Mouse (Mus musculus): ENCODE results near the gene Sema5b. TPM values are rescaled to one million over a fixed set of nuclear protein-coding genes. Genes with fewer than 3 reads are reported as not detected.

Sema5b gene
- polyA plus RNA-seq (2015; fragmentation: Nextera tagmentation; extraction: Ambion mirVana) = 0.90 and 0.99 TPM in 2 replicates

GRCm38 (mm10) chr16:35541117-35541641 is at the start of gene Sema5b:
TSS of gene Sema5b (plus strand) at chr16:35541145.
- Histone ChIP-seq H3K4me3 (ENCODE audit: low read depth, low read length) (peak within 1 kb of the TSS; percentile 53), H3K36me3 (ENCODE audit: control insufficient read depth, insufficient read depth) (no peaks in the 10 kb centered on the region), H3K4me1 (replicated peaks; ENCODE audit: control insufficient read depth, insufficient read depth, low read length) (0 out of 2 replicates have a peak, but pooled peaks cover 3% of the 10 kb centered on the region), H3K4me2 (replicated peaks; ENCODE audit: low read depth) (peak within 1 kb of the TSS; percentile 88), H3K9ac (ENCODE audit: low read depth, low read length) (0 out of 2 replicates have a peak within 1 kb of the TSS, but pooled peaks have one; percentile 7), H3K9me3 (ENCODE audit: control insufficient read depth) (no peaks in the 10 kb centered on the region), H3K27me3 (replicated peaks; ENCODE audit: control insufficient read depth, insufficient read depth, low read length) (peaks cover 64% of the 10 kb centered on the region), H3K27ac (ENCODE audit: low read depth, low read length) (no peak within 1 kb of the TSS)
- 0 out of 2 replicates have a peak, but pooled peaks have one; percentile 25 for ATAC-seq
- WGBS = under 1% methylated on average over 52 of the region's 54 CpGs
- peak; percentile 66; the same call in 1 of the 2 replicates for TF ChIP-seq CTCF (IDR thresholded peaks at IDR 0.05; ENCODE audit: low read depth)

DNA sequence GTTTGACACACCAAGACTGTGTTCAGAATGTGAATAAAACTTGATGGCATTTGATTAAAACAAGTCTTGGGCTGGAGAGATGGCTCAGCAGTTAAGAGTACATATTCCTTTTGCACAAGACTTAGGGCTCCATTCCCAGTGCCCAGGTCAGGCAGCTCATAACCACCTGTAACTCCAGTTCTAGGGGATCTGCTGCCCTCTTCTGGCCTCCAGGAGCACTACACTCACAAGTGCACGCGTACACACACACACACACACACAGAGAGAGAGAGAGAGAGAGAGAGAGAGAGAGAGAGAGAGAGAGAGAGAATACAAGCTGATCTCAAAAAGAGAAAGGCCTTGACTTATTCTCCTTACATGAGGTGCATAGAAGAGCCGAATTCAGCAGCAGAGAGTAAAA is 40.6 kb upstream of the Sema5b start:
- Histone ChIP-seq H3K27me3 (replicated peaks; ENCODE audit: control insufficient read depth, insufficient read depth, low read length) (no peaks in the 10 kb centered on the region), H3K4me3 (ENCODE audit: low read depth, low read length) (no peak overlapping the region), H3K27ac (ENCODE audit: low read depth, low read length) (no peak overlapping the region), H3K4me1 (replicated peaks; ENCODE audit: control insufficient read depth, insufficient read depth, low read length) (no peaks in the 10 kb centered on the region), H3K36me3 (ENCODE audit: control insufficient read depth, insufficient read depth) (no peaks in the 10 kb centered on the region), H3K9ac (ENCODE audit: low read depth, low read length) (no peak overlapping the region), H3K4me2 (replicated peaks; ENCODE audit: low read depth) (no peak overlapping the region), H3K9me3 (ENCODE audit: control insufficient read depth) (no peaks in the 10 kb centered on the region)
- no peak for TF ChIP-seq CTCF (IDR thresholded peaks at IDR 0.05; ENCODE audit: low read depth)
- ATAC-seq = no peak
- WGBS = 99% methylated on average over 3 of the region's 3 CpGs

GRCm38 (mm10) chr16:35501106-35501760 is 39.7 kb upstream of the Sema5b start:
- Histone ChIP-seq H3K27ac (ENCODE audit: low read depth, low read length) (no peak overlapping the region), H3K4me3 (ENCODE audit: low read depth, low read length) (no peak overlapping the region), H3K9ac (ENCODE audit: low read depth, low read length) (no peak overlapping the region), H3K4me1 (replicated peaks; ENCODE audit: control insufficient read depth, insufficient read depth, low read length) (no peaks in the 10 kb centered on the region), H3K9me3 (ENCODE audit: control insufficient read depth) (no peaks in the 10 kb centered on the region), H3K27me3 (replicated peaks; ENCODE audit: control insufficient read depth, insufficient read depth, low read length) (no peaks in the 10 kb centered on the region), H3K36me3 (ENCODE audit: control insufficient read depth, insufficient read depth) (no peaks in the 10 kb centered on the region), H3K4me2 (replicated peaks; ENCODE audit: low read depth) (no peak overlapping the region)
- WGBS = 73% methylated on average over 4 of the region's 4 CpGs
- no peak for TF ChIP-seq CTCF (IDR thresholded peaks at IDR 0.05; ENCODE audit: low read depth)
- no peak for ATAC-seq

- no peak overlapping the region for H3K4me3 ChIP-seq (ENCODE audit: low read depth, low read length)
- H3K4me1 ChIP-seq (replicated peaks; ENCODE audit: control insufficient read depth, insufficient read depth, low read length) = no peaks in the 10 kb centered on the region
- ATAC-seq = no peak
- 80% methylated on average over 11 of the region's 11 CpGs for WGBS
- no peaks in the 10 kb centered on the region for H3K27me3 ChIP-seq (replicated peaks; ENCODE audit: control insufficient read depth, insufficient read depth, low read length)
- H3K9me3 ChIP-seq (ENCODE audit: control insufficient read depth) = no peaks in the 10 kb centered on the region
- H3K36me3 ChIP-seq (ENCODE audit: control insufficient read depth, insufficient read depth) = no peaks in the 10 kb centered on the region
- H3K9ac ChIP-seq (ENCODE audit: low read depth, low read length) = no peak overlapping the region
- TF ChIP-seq CTCF (IDR thresholded peaks at IDR 0.05; ENCODE audit: low read depth) = no peak
- no peak overlapping the region for H3K27ac ChIP-seq (ENCODE audit: low read depth, low read length)
- H3K4me2 ChIP-seq (replicated peaks; ENCODE audit: low read depth) = no peak overlapping the region
These were observed 38.5 kb upstream of the Sema5b start for GRCm38 (mm10) chr16:35502456-35502855.

DNA sequence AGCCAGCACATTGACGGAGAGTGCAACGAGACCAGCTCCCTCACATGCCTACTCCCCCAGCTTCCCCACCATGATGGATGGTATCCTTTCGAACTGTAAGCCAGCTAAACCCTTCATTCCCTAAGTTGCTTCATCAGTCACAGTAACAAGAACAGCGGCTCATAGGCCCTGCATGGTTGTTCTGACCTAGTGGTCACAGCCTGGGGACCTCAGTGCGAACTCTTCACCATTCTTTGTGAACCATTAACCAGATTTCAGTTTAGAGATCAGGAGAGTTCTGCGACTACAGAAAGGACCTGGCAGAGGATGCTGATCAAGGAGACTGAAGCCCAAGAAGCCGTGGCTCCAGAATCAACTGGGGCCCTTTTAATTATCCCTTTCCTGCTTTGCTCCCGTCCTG is 36.7 kb upstream of the Sema5b start:
- Histone ChIP-seq H3K36me3 (ENCODE audit: control insufficient read depth, insufficient read depth) (no peaks in the 10 kb centered on the region), H3K27me3 (replicated peaks; ENCODE audit: control insufficient read depth, insufficient read depth, low read length) (no peaks in the 10 kb centered on the region), H3K9me3 (ENCODE audit: control insufficient read depth) (no peaks in the 10 kb centered on the region), H3K4me2 (replicated peaks; ENCODE audit: low read depth) (no peak overlapping the region), H3K4me1 (replicated peaks; ENCODE audit: control insufficient read depth, insufficient read depth, low read length) (no peaks in the 10 kb centered on the region), H3K27ac (ENCODE audit: low read depth, low read length) (no peak overlapping the region), H3K9ac (ENCODE audit: low read depth, low read length) (no peak overlapping the region), H3K4me3 (ENCODE audit: low read depth, low read length) (no peak overlapping the region)
- no peak for TF ChIP-seq CTCF (IDR thresholded peaks at IDR 0.05; ENCODE audit: low read depth)
- WGBS = 85% methylated on average over 8 of the region's 8 CpGs
- ATAC-seq = no peak

DNA sequence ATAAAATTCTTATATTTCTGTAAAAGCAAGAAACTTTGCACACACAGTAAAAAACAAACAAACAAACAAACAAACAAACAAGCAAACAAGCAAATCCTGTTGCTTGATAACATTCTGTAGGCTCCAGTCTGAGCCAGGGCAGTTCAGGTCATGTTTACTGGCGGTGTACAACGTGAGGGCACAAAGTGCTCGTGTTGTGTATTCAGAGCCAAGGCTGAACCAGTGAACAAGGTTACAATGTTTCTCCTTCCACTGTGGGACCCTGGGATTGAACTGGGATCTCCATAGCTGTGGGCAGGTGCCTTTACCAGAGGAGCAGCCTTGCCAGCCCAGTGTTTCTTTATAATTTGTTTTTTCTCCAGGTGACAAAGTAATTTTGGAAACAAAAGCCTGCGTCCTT is 35.2 kb upstream of the Sema5b start:
- Histone ChIP-seq H3K9me3 (ENCODE audit: control insufficient read depth) (no peaks in the 10 kb centered on the region), H3K4me2 (replicated peaks; ENCODE audit: low read depth) (no peak overlapping the region), H3K27ac (ENCODE audit: low read depth, low read length) (no peak overlapping the region), H3K36me3 (ENCODE audit: control insufficient read depth, insufficient read depth) (no peaks in the 10 kb centered on the region), H3K4me3 (ENCODE audit: low read depth, low read length) (no peak overlapping the region), H3K9ac (ENCODE audit: low read depth, low read length) (no peak overlapping the region), H3K4me1 (replicated peaks; ENCODE audit: control insufficient read depth, insufficient read depth, low read length) (no peaks in the 10 kb centered on the region), H3K27me3 (replicated peaks; ENCODE audit: control insufficient read depth, insufficient read depth, low read length) (no peaks in the 10 kb centered on the region)
- no peak for TF ChIP-seq CTCF (IDR thresholded peaks at IDR 0.05; ENCODE audit: low read depth)
- WGBS = 84% methylated on average over 4 of the region's 4 CpGs
- no peak for ATAC-seq
